Mouse (Mus musculus): ENCODE measurements at regions not wholly inside any gene's neighbourhood (a gene's known extent, or its start where the extent isn't known, plus 50 kb on each side); places are given as distances from the start of the nearest gene placed in this dataset.

DNA sequence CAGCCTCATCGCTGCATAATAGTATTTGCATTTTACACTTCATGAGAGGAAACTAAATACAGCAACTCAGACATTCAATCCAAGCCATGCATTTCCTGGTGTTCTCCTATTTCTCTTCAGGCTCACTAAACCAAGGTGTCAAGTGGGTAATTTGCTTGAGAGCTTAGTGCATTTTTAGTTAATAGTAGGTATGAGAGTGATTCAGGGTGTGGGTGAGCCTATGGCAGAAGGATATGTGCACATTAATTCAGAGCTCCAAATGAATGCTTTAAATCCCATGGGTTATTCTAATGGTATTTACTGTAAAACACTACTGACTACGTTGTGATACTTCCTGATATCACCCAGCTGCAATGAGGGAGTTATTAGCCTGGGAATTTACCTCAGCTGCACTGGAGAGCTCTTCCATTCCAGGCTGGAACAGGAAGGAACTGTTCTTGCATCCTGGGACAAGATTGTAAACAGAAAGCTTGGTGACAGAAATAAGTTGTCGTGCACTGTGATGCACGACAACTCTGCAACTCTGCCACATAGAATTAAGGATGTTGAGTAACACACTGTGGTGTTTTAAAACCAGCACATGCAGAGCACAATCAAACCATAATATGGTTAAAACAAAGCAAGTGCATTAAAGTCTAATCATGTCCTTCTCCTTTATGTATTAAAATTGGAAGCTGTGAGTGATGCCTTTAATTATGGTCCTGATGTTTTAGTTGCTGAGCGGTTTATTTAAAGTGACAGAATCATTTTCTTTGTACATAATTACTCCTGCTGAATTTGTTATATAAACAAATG is 170.4 kb upstream of the Setmar start:
- DNase-seq (ENCODE audit: low spot score in 2 of 2), result no peak

DNA sequence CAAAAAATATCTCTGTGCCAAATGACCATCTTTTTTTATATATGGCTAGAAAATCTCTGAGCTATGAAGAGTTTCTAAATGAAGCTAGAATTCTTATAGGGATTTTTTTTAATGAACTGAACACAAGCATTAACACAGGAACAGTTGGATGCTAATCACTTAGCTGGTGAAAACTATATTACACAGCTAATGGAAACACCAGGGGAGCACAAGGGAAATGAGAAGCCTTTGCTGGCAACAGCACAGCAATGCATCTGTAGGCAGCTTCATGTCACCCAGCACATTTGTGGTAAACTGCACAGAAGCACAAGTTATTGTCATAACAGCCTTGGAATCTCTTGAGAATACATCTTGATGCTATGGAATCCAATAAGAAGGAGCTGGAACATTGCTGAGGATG is 154.3 kb upstream of the Setmar start:
- DNase-seq (ENCODE audit: low spot score in 2 of 2), result no peak

DNA sequence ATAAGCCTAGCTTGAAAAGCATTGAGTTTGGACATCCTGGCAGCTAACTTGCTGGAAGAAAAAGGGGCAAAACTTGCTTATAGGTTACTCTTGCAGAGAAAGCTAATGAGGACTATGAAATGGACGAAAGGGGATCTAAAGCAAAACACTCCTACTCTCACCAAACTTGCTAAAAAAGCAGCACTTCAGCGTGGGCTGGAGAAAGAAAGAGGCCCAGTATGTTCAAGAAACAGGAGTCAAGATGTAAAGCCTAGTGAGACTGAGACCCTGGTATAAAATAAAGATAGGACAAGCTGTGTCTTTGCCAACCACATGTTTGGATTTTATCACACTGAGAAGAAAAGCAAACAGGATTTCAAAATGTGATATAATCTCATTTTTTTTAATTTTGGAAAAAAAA is 153.5 kb upstream of the Setmar start:
- peak in 1 of 2 experiments; percentile 47 for DNase-seq (ENCODE audit: low spot score in 2 of 2)

DNA sequence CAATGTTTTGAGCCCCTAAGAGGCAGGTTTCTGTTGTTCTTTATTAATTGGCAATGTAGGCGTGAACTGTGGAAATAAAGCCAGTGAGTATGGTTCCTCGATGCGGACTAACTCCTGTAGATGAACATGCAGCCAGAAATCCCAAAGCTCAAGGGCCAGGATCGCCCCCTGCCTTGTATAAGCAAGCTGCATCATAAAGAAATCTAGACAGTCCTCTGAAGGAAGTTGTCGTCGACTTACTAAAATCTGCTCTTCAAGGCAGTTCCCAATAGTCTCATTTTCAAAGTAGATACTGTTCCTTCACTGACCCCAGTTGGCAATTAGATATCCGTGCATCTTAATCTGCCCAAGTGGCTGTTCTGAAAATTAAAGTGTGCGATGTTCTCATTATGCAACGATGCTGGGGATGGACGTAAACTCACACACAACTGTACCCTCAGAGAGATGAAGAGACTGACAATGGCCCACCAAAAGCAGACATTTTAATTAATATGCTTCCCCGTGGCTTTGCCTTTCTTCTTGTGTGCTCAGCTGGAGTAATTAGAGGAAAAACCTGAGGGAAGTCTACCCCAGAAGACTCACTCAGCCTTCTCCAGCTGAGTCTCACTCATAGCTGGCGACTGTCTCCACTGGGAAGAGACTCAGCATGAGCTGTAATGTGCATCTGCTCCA is 141.2 kb upstream of the Setmar start:
- no peak for DNase-seq (ENCODE audit: low spot score in 2 of 2)

DNA sequence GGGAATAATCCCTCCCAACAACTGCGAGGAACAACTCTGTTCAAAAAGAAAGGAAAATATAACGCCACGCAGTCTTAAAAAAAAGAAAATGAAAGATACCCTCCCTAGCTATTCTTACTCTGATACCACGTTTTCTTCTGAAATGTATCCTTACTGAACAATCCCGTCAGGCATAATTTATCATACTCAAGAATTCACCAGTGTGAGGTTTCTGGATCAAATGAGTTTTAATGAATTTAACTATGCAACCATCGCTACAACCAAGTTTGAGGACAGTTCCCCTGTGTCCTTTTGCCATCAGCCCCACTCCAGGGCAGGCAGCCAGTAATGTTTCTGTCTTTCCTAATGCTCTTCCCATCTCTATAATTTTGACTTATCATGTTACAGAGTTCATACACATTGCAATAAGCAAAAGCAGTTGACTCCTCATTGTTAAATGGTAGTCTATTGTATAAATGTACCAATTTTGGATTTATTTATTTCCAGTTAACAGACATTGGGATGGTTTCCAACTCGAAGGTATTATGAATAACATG is 140.6 kb upstream of the Setmar start:
- no peak for DNase-seq (ENCODE audit: low spot score in 2 of 2)

DNA sequence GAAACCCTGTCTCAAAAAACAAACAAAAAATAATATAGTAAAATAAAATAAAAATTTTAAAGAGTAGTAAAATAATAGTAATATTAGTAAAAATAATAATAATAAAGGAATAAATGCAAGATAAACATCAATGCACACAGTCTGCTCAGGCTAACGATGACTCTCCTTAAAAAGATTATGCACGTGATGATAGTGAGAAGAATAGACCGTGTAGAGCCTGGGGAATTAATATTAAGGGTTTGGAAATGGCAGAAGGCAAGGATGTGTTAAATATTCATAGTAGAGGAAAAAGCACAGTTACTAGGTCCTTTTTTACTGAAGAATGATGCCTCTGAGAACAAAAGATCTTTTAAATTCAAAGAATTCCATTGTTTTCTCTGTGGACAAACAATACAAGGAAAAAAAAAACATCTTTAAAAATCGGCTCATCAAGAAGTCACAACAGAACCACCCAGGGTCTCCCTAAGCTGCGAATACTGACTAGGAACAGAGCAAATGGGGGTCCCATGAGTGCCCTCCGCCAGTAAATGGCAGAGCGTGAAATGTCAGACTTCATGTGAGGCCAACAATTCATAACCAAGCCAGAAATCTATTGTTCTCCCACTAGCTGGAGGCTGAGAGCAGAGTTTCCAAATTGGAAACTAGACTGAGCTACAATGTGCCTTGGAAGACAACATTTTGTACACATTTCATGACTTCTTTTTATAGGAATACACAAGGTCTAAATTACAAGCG is 134.2 kb upstream of the Setmar start:
- DNase-seq (ENCODE audit: low spot score in 2 of 2), result no peak

DNA sequence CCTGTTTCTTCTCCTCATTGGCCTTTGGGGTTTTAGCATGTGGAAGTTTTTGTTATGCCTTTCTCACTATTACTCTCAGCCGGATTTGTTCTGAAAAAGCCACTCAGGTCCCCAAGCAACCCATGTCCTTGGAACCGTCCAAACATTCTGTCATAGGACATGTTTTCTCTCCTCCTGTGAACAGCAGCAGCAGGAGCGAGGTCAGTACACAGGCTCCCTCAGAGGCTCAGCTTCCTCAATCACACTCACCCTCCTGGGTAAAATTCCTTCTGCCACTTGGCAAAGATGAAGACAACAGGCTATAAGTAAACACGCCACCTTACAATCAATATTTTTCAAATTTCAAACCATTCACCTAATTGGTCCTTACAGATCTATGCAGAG is 133.7 kb upstream of the Setmar start:
- no peak for DNase-seq (ENCODE audit: low spot score in 2 of 2)

DNA sequence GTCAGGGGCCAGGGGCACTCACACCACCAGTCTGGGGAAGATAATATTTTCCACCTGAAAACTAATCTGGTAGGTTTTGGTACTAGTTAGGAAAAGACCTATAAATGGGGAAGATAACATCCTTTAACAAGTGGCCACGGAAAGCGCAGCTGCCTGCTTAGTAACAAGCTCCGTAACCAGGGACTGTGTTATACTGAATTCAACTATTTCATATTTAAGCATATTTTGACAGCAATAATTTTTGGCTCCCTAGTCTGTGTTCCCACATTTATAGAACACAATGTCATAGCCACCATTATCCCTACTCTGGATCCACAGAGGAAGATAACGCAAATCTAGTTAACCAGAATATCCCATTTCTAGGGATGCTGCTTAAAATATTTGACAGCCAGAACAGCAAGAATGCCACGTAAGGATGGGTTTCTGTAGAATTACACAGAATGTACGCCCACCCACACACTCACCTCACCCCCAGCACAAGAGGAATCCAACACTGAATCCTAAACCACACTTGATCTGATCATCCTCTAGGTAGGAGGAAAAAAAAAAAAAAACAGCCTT is 128.7 kb upstream of the Setmar start:
- DNase-seq (ENCODE audit: low spot score in 2 of 2), result peak in 1 of 2 experiments; percentile 24

DNA sequence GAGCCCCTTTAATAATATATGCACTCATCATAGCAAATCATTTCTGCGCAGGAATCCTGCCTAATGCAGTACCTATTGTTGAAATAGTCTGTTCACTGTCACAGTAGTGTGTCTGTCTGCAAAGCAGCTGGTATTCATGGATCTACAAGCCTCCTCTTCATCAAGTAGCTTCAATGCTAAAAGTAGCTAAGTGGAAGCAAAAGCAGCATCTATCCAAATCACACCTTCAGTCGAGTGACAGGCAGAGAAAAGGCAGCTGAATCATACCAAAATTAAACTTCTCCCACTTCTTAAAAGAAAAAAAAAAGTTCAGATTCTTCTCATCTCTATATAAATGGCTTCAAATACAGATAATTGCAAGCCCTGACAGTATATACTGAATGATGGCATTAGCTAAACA is 96.2 kb upstream of the Setmar start:
- peak in 1 of 2 experiments; percentile 5 for DNase-seq (ENCODE audit: low spot score in 2 of 2)

DNA sequence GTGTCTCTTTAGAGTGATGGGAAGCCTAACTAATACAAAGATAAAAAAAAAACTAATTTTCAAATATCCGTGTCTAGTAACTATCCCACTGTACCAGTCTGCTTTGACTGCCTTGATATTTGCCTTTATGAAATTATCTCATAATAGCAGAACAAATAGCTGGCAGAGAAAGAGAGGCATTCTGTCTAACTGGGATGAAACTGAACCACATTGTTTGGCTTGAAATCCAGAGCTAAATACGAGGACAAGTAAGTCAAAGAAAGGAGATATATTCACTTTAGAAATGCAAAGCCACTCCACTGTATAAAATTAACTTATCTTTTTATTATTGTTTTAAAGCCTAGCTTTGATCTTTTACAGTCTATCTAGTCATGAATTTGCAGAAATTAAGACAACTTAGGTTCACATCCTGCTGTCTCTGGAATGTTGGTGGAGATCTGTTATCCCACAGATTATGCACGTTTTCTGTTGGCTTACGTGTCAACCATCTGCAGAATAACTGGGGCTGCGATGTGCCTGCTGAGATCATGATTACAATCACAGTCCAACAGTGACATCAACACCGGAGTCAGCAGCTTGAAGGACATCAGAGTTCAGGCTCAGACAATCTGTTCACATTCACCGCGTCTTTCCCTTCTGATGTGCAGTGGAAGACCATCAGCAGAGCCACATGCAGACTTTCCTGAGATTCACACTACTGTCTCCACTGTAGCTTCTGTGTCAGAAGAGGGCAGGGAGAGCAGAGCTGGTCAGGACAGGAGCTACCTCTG is 65.7 kb upstream of the Setmar start:
- no peak for DNase-seq (ENCODE audit: low spot score in 2 of 2)

DNA sequence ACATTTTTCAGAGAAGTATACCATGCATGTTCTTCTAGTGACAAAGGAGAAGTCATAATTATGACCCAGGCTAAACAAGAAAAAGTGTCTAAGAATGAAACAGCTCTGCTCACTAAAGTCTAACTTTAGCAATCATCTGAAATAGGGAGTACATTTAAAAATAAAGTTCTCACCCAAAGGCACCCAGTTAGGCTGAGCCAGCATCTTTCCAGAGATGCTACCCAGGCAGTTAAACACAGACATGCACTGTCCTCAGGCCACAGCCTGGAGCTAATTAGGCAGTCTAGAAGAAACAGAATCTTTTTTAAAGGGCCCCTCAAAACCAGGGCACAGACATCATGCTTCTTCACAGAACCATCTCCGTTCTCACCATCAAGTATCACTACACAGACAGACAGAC is 61.6 kb upstream of the Setmar start:
- DNase-seq (ENCODE audit: low spot score in 2 of 2), result peak in 1 of 2 experiments; percentile 14

DNA sequence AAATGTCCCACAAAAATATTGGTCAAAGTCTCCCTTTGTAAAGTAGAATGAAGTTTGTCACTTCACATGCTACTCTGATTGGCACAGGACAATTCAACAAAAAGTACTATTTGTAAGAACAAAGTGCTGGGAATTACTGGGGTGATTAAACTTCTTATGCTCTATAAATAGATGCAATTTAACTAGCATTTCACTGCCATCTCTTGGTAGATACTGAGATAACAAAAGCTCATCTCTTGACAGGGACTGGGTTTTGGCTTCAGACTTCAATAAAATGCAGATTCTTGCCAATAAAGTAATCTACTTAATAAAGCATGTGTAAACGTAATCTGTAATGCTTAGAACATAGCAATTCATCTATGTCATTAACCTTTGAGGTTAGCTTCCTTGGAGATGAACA is 56.5 kb upstream of the Setmar start:
- no peak for DNase-seq (ENCODE audit: low spot score in 2 of 2)

All from frontal cortex, postnatal 36 days (tissue).